Mouse (Mus musculus): ENCODE data around the gene Hsph1.

- TF ChIP-seq POLR2A (IDR thresholded peaks at IDR 0.05; ENCODE audit: low read depth, low read length) (no peak), CTCF (IDR thresholded peaks at IDR 0.05; ENCODE audit: extremely low read depth, insufficient read length, insufficient replicate concordance, low read depth, low read length) (no peak)
Measured at GRCm38 (mm10) chr5:149584154-149584655, 52.0 kb downstream of the Hsph1 start.

Measured in small intestine, adult 2 months (tissue).